Mouse (Mus musculus) left cerebral cortex, postnatal 25 days (tissue): ENCODE measurements around the gene Ribc1. TPM values are rescaled to one million over a fixed set of nuclear protein-coding genes. Genes with fewer than 3 reads are reported as not detected.
A peak's percentile ranks its signal among the peaks of the same experiment; 100 is the strongest.

ENCODE experiments used
- DNase-seq, 2 experiments: peaks; one replicate each; pipeline ENCODE4 v3.0.0; 2022; ENCODE audit warnings: low spot score in 2 of 2, mixed read lengths in 1 of 2
- intact Hi-C: fragments of 180-260 bp; cut with DNase I; formaldehyde crosslinking; loops from one replicate; pipeline ENCODE4 v1.15.1; 2025
- total RNA-seq, 2 experiments: library from RNA; stranded (reverse); gene quantifications; 2 replicates each; pipeline ENCODE4 v1.2.3; 2021

Gene Ribc1
- total RNA-seq, result 1 to 10 TPM in 1 of 2 experiments, under 1 TPM in 1; 0.23 to 1.4 TPM

DNA sequence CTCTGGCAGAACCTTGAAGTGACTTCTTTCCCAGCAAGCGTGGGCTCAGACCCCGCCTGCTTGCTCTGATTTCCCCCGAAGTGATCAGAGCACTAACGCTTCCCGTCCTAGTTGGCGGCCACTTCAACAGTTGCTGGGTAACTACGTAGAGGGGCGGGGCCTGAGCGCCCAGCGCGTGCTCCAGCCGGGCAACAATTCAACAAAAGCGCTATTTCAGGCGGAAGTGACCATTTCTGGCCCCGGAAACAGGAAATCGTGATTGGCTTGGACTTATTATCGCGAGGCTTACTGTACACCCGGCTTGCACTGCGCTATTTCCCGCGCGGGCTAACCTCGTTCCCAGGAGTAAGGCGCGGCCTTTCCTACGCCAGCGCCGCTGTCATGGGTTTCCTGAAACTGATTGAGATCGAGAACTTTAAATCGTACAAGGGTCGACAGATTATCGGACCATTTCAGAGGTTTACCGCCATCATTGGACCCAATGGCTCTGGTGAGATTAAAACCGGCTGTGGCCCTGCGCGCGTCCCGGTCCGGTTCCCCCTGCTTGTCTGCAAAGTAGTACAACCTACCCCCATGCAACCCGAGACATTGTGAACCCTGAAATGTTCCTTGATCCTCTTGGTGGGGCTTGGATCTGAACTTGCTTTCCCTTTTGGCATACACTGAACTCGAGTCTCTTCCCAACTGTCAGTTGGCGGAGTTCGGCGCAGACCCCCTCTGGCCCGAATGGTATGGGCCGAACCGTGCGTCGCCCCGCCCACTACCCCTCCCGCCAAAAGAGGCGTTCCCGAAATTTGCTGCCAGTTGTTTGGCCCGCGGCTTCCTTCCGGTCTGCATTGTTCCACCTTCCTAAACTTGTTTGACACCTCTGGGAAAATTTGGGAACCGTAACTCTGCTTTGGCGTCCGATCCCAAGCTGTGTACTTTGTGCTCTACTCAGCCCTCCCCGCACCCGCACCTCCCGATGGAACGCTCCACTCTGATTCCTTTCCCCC, at the start of gene Ribc1, which contains the start of gene Smc1a:
TSS of gene Ribc1 (minus strand) at position 145 of the 995 bp plus-strand sequence.
TSS of gene Smc1a (plus strand) at position 278 of the 995 bp plus-strand sequence.
- DNase-seq, result peak; percentile 89 to 97

DNA sequence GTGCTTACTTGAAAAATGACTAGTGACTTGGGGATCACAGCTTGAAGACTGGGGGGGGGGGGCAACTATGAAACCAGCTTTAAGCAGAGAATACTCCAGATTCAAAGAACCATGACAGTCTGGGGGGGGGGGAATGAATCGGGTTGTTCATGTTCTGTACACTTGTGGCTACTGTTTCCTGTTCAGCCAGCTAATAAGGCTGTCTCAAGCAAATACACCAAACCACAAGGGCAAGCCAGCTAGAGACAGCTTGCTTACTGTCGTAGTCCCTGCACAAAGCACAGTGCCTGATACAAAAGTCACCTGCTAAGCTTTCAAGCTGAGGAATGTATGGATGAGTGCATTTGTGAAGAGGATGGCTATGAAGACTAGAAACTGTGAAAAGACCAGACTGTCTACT, 49.6 kb upstream of the Ribc1 start:
- intact Hi-C loops, result no loop called here
- DNase-seq, result no peak

More for the DNA sequence above, at the start of gene Ribc1, which contains the start of gene Smc1a:
- intact Hi-C loops, result loop anchor here (1.0 to 5.0 kb wide), 3 partner anchors 15 to 130 kb away; partner anchors contain the start of gene Hsd17b10

DNA sequence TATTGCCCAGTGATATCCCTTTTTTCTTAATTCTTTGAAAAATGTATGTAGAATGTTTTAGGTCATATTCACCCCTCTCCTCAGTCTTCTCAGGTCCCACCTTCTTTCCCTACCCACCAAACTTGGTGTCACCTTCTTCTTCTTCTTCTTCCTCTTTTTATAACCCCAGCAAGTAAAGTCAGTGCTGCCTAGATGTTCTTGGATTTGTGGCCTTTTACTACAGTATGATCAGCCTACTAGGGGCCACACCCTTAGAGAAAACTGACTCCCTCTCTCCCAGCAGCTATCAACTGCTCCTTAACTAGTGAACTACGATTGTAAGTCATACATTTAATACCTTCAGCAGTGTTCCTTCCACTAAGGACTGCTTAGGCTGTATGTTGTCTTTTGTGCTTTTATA, 38.0 kb upstream of the Ribc1 start:
- intact Hi-C loops, result no loop called here
- DNase-seq, result no peak

DNA sequence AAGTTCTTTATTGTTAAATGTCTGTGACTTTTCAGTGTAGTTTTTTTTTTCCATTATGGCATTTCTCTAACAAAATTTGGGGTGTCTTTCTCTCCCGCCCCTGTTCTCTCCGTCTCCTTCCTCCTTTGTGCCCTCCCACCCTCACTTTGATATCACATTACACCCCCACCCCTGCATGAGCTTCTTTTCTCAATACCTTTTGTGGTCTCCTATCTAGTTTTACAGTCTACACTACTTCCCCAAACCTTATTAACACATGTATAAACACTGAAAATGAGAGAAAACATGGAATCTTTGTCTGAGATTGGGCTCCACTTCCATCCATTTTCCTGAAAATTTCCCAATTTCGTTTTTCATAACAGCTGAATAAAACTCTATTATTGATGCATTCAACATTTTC, 36.5 kb upstream of the Ribc1 start:
- intact Hi-C loops, result no loop called here
- DNase-seq, result no peak

DNA sequence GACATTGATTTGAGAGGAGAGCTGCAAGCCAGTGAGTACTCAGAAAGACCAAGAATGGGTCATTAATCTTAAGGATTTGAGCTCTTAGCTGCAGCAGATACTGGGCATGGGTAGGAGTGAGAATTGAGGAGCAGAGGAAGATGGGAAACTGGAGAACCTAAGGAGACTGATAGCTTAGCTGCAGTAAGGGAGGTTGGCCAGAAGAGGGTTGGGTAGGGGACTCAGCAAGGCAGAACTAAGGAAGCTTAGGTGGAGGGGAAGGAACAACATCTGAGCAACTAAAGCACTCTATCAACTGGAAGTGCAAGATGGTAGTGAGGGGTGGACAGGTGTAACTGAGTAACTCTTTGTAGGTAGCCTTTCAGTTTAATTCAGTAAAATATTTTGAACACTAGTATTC, 31.1 kb upstream of the Ribc1 start:
- peak in 1 of 2 experiments; percentile 1 for DNase-seq
- intact Hi-C loops, result loop anchor here (5.0 kb wide), 1 partner anchor 105 kb away; no protein-coding TSS in a partner anchor

DNA sequence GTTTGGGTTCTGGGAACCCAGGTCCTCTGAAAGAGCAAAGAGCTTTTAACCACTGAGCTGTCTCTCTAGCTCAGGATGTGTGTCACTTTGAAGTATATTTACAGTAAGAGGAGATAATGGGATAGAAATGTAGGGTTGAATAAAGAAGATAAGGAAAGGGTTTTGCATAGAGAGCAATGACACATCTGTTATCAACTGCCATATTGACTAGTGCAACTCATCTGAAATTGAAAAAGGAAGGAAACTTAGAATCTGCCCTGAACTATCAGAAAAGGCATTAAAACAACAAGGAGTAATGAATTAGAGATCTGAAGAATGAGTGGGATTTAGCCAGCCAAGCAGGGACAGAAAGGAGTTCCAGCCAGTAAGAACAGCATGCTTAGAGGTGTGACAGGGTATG, 23.8 kb upstream of the Ribc1 start:
- intact Hi-C loops, result no loop called here
- DNase-seq, result no peak

DNA sequence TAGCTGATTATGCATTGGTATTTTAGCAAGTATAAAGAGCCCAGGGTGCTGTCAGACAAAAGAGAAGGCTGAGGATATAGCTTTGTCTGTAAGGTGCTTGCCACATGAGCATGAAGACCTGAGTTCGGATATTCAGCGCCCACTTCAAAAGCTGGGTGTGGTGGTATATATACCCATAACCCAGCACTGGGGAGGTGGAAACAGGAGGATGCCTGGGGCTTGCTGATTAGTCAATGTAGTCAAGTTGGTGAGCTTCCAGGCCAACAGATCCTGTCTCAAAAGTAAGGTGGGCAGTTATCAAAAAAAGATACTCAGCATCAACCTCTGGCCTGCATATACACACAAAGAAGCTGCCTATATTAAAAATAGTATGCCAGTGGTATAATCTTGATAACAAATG, 3.2 kb upstream of the Ribc1 start:
- intact Hi-C loops, result loop anchor here (5.0 kb wide), 1 partner anchor 72 kb away; no protein-coding TSS in a partner anchor
- no peak for DNase-seq

DNA sequence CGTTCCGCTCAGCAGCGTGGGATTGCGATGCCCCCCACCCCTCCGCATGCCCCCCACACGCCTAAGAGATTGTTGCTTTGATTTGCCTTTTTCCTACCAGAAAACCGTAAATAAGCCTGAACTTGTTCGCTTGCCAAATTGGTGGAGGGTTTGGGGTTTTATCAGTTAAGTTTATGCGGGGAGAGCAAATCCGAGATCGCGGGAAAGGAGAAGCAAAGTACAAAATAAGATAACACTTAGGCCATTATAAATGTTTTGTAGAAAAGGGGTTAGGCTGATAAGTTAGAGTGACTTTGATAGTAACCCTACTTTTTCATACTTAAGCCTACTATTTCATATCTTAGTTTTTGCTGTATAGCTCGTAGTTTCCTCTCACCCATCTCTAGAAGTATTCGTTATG, 1.1 kb upstream of the Ribc1 start:
- intact Hi-C loops, result loop anchor here (2.0 to 5.0 kb wide), 2 partner anchors 70 to 130 kb away; no protein-coding TSS in a partner anchor
- no peak for DNase-seq

DNA sequence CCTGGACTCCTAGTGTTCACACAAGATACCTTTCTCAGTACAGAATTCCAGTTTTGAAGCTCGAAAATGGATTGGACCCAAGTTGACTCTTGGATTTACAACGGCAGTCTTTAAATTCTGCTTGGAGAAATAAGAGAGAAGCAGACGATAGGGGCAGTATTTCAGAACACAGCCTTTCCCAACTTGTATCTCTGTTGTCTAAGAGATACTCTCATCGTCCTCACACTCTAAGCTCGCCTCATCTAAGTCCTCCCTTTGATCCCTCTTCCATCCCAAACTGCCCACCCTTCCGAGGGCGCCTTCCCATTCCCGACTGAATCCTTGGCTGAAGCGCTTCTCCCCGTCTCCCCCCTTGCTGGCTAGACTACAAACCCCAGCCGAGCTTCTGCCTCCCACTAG, 344 bp downstream of the Ribc1 start:
- DNase-seq, result no peak
- intact Hi-C loops, result loop anchor here (1.0 to 5.0 kb wide), 3 partner anchors 14 to 131 kb away; partner anchors contain the start of gene Hsd17b10

DNA sequence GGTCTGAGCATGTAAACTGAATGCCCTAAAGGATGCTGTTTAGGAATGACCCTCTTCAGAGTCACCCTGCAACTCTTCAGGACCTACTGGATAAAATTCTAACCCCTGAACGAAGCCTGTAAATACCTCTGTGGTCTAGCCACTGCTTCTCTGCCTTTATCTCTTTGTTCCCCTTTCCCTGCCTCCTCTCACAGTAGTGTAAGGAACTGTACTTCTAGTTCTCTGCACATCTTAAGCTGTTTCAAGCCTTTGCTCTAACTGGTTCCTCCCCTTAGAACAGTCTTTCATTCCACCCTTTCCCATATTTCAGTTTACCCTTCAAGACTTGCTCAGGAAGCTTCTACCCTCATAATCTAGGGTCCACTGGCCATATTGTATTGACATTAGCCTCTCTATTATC, 8.2 kb downstream of the Ribc1 start:
- intact Hi-C loops, result no loop called here
- no peak for DNase-seq

DNA sequence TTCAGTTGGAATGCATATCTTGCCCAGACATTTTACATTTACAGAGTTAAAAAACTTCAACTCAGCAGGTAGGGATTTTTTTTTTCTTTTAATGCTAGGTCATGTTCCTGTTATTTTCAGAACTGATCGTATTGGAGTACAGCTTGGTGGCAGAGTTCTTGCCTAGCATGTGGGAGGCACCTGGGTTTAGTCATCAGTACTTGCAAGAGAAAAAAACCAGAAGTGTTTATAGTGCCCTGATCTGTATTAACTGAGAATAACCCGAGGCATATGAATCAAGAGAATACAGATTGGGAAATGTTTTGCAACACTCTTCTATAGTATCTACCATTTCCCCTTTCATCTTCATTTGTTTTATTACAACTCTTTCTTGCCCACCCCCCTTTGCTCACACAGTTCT, 13.2 kb downstream of the Ribc1 start:
- DNase-seq, result no peak
- intact Hi-C loops, result no loop called here

DNA sequence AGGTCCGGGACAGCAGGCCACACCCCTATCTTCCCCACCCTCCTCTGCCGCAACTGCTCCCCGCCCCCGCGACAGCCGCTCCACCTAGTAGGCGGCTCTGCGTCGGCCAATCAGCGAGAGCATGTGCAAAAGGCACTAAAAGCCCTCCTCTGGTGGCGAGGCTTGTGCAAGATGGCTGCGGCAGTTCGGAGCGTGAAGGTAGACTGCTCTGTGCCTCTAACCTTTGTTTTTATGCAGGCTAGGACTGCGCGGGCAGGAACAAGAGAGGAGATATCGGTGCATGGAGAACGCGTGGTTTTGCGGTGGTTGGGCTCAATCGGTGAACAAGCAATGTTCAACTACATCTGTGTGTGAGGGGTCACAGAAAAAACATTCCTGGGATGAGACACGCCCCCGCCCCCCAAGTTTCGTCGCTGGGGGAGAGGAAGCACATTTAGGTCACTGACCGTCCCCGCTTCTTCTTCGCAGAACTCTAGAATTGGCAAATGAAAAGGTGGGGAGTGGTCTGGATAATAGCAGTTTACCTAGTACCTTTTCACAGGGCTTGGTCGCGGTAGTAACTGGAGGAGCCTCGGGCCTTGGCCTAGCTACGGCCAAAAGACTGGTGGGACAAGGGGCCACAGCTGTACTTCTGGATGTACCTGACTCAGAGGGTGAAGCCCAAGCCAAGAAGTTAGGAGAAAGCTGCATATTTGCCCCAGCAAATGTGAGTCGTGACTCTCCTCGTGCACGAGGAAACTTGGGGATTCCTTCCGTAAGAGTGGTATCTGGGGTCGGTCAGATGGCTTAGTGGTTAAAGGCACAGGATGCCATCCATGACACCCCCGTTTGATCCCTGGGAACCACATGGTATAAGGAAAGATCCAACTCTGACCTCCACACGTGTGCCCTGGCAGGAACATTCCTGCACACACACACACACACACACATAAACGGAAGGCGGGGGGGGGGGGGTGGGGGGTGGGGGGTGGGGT, 14.1 kb downstream of the Ribc1 start, which contains the start of gene Hsd17b10:
TSS of gene Hsd17b10 (plus strand) at position 109 of the 974 bp plus-strand sequence.
- intact Hi-C loops, result loop anchor here (1.0 kb wide), 1 partner anchor 14 kb away; the partner anchor contains the start of genes Ribc1 and Smc1a
- peak; percentile 74 to 91 for DNase-seq

DNA sequence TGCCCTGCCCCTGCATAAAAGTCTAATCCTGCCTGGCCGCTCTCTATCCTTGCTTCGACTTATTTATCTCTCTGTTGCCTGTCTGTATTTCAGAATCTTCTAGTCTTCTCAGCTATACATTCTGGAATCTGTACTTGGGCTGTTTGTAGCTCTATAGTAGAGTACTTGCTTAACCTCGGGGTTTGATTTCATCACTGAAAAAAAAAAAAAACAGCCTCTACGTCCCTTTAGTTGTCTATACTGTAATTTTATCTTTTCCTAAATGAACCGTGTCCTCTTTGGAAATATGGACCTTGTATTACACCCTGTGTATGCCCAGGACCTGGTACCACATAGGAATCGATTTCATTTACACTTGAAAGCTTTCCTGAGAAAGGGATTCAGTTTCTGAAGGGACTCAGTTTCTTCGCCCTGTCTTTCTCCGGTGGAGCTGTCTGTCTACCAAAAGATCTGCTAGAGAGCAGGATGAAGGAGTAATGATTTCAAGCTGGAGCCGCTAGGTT, 14.9 kb downstream of the Ribc1 start:
- intact Hi-C loops, result loop anchor here (1.0 kb wide), 1 partner anchor 15 kb away; the partner anchor contains the start of genes Ribc1 and Smc1a
- no peak for DNase-seq

DNA sequence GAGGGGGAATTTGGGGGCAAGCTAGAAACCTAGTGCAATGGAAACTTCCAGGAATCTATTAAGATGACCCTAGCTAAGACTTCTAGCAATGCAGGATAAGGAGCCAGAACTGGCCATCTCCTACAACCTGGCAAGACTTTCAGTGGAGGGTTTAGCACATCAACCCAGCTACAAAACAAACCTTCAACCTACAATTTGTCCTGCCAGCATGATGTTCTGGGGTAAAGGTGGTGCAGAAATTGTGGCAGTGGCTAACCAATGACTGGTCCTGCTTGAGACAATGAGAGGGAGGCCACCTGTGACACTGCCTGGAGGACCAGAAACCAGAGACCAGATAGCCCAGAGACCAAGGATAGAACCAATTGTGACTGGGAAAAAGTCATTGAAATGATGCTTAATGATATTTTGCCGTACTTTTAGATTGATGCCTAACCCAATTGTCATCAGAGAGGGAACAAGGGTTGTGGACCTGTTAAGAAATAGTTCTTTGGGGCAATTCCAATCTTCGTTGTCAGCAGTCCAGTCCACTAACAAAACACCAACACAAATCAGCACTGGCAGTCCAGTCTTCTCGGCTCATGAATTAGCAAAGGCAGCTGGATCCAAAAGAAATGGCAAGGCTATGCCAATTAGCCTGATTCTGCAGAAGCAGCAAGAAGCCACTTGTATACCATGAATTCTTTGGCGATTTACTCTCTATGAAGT, 16.9 kb downstream of the Ribc1 start:
- intact Hi-C loops, result no loop called here
- DNase-seq, result no peak

Other genes with a start within 250 kb of the Ribc1 start
- 100 to 1,000 TPM; 263 to 269 TPM for gene Huwe1, start 215.5 kb downstream of the Ribc1 start, total RNA-seq
- gene Hsd17b10, start 14.4 kb downstream of the Ribc1 start, total RNA-seq, result 10 to 100 TPM; 40.9 to 42.2 TPM
- gene Smc1a, start 133 bp upstream of the Ribc1 start, total RNA-seq, result 10 to 100 TPM; 49.8 to 50.8 TPM
- 100 to 1,000 TPM; 149 to 161 TPM for gene Iqsec2, start 128.0 kb upstream of the Ribc1 start, total RNA-seq
- gene Kdm5c, start 216.7 kb upstream of the Ribc1 start, total RNA-seq, result 10 to 100 TPM; 53.5 to 69.0 TPM